Mouse (Mus musculus) heart, postnatal 0 days (tissue): Measurements from ENCODE around the gene Edc4.
A peak's percentile ranks its signal among the peaks of the same experiment; 100 is the strongest.

Experiments
- CTCF ChIP-seq: IDR thresholded peaks from 2 replicates; pipeline ENCODE4 v1.5.1; 2016; ENCODE audit warnings: antibody characterized with exemption, control low read depth, low read depth
- EP300 ChIP-seq: IDR thresholded peaks from 2 replicates; pipeline ENCODE4 v1.6.1; 2016; ENCODE audit warnings: antibody characterized with exemption, low read depth

GRCm38 (mm10) chr8:105835318-105835717, 45.4 kb upstream of the Edc4 start:
- peak; percentile 63 for TF ChIP-seq CTCF
- TF ChIP-seq EP300, result no peak
